Comparison of ENCODE assay signal across 8 mouse cellular contexts in the genomic region with DNA sequence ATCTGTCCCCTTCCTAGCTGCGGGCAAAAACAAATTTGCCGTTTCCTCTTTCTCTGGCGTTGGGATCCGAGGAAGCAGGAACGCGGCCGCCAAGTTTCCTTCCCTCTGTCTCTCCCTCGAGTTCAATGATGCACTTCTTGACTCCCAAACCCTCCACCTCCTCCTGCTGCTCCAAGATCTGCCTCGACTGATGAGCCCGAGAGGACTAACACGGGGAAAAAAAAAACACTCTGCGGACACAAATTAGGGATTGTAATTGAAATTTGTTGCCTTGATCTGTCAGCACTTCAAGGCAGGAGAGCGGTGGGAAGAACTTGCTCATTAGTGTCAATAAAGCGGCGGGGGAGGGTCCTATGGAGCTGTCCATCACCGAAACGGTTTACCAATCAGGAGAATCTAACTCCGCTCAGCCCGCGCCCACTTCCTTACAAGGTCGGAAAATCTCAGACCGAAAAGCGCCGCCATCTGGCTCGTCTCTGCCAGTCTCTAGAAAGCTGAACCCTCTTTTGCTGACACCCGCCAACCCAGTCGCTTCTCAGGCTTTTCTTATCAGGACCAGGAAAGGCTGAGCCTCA. TPM values are rescaled to one million over a fixed set of nuclear protein-coding genes. Genes with fewer than 3 reads are reported as not detected.
DNase-seq lines count a peak whose midpoint lies in the region; ATAC-seq lines count a peak whose summit lies in the region.

A gene (minus strand): TSS at position 300 of the 575 bp plus-strand sequence.

- H3K27me3 ChIP-seq in hindbrain, embryonic 16.5 days (replicated peaks; ENCODE audit: control insufficient read depth, insufficient read depth, low read length), result peaks cover 42% of the 10 kb centered on the region
- H3K27me3 ChIP-seq in liver, embryonic 15.5 days, result peaks cover 89% of the 10 kb centered on the region
- H3K27me3 ChIP-seq in neural tube, embryonic 12.5 days (replicated peaks), result peaks cover 82% of the 10 kb centered on the region

- peak; percentile 36 to 90 for DNase-seq in left cerebral cortex, postnatal 10 days (ENCODE audit: extremely low spot score in 1 of 2, low spot score in 2 of 2)
- DNase-seq in left cerebral cortex, adult 8-10 months (ENCODE audit: low spot score in 2 of 2), result no peak
- peak; percentile 59 to 66 for DNase-seq in cerebellum, postnatal 25 days
- peak; percentile 87 for DNase-seq in gastrocnemius, postnatal 14 days
- no peak for DNase-seq in layer of hippocampus, adult 11-12 months (ENCODE audit: low spot score)

- H3K4me1 ChIP-seq in hindbrain, embryonic 16.5 days (ENCODE audit: control insufficient read depth, insufficient read depth, low read depth, low read length), result peaks cover 14% of the 10 kb centered on the region
- H3K4me1 ChIP-seq in liver, embryonic 15.5 days (replicated peaks), result peaks cover 18% of the 10 kb centered on the region; the same call in 1 of the 2 replicates
- H3K4me1 ChIP-seq in neural tube, embryonic 12.5 days, result peaks cover 18% of the 10 kb centered on the region

- peak within 1 kb of the TSS; percentile 54 for H3K9ac ChIP-seq in hindbrain, embryonic 16.5 days (ENCODE audit: low read depth, low read length)
- H3K9ac ChIP-seq in liver, embryonic 15.5 days, result no peak within 1 kb of the TSS
- H3K9ac ChIP-seq in neural tube, embryonic 12.5 days, result peak within 1 kb of the TSS; percentile 56

- intact Hi-C loops in left cerebral cortex, postnatal 10 days (cut with DNase I), result loop anchor here (5.0 kb wide), 1 partner anchor 309 kb away; no protein-coding TSS in a partner anchor
- intact Hi-C loops in gastrocnemius, postnatal 14 days (cut with DNase I; ENCODE audit: low total_unique reads), result no loop called here

- H3K36me3 ChIP-seq in hindbrain, embryonic 16.5 days (ENCODE audit: control insufficient read depth, insufficient read depth, low read length), result no peaks in the 10 kb centered on the region
- no peaks in the 10 kb centered on the region for H3K36me3 ChIP-seq in liver, embryonic 15.5 days (replicated peaks)
- H3K36me3 ChIP-seq in neural tube, embryonic 12.5 days, result no peaks in the 10 kb centered on the region

- H3K4me2 ChIP-seq in hindbrain, embryonic 16.5 days (ENCODE audit: low read length), result peak within 1 kb of the TSS; percentile 70
- peak within 1 kb of the TSS; percentile 59 for H3K4me2 ChIP-seq in liver, embryonic 15.5 days
- H3K4me2 ChIP-seq in neural tube, embryonic 12.5 days (replicated peaks), result peak within 1 kb of the TSS; percentile 75

- peak within 1 kb of the TSS; percentile 39; the same call in 1 of the 2 replicates for H3K27ac ChIP-seq in hindbrain, embryonic 16.5 days (ENCODE audit: low read depth, low read length)
- H3K27ac ChIP-seq in liver, embryonic 15.5 days (replicated peaks), result no peak within 1 kb of the TSS
- H3K27ac ChIP-seq in neural tube, embryonic 12.5 days, result no peak within 1 kb of the TSS

- peak; percentile 83 for ATAC-seq in hindbrain, embryonic 16.5 days
- no peak for ATAC-seq in liver, embryonic 15.5 days (ENCODE audit: insufficient read depth)
- peak; percentile 81 for ATAC-seq in neural tube, embryonic 12.5 days (ENCODE audit: low FRiP score, low read depth)

- peak within 1 kb of the TSS; percentile 45 for H3K4me3 ChIP-seq in hindbrain, embryonic 16.5 days (ENCODE audit: low read length)
- H3K4me3 ChIP-seq in liver, embryonic 15.5 days (replicated peaks), result peak within 1 kb of the TSS; percentile 25
- H3K4me3 ChIP-seq in neural tube, embryonic 12.5 days, result peak within 1 kb of the TSS; percentile 42

- H3K9me3 ChIP-seq in hindbrain, embryonic 16.5 days (ENCODE audit: control insufficient read depth, low read length), result no peaks in the 10 kb centered on the region
- no peaks in the 10 kb centered on the region for H3K9me3 ChIP-seq in liver, embryonic 15.5 days (replicated peaks)
- no peaks in the 10 kb centered on the region for H3K9me3 ChIP-seq in neural tube, embryonic 12.5 days

- WGBS in hindbrain, embryonic 16.5 days, result under 1% methylated on average over 27 of the region's 27 CpGs
- WGBS in liver, embryonic 15.5 days (ENCODE audit: insufficient replicate concordance), result 1% methylated on average over 27 of the region's 27 CpGs
- 0% methylated on average over 27 of the region's 27 CpGs for WGBS in neural tube, embryonic 12.5 days

RNA-seq across cellular contexts. Expression of the gene that starts here (rescaled TPM):
- 1 to 10 TPM; 3.4 to 5.5 TPM for total RNA-seq in left cerebral cortex, postnatal 10 days (2021)
- total RNA-seq in left cerebral cortex, adult 8-10 months (2022), result 1 to 10 TPM; 1.8 to 2.4 (median 2.1) TPM
- total RNA-seq in gastrocnemius, postnatal 14 days (2021), result 1 to 10 TPM; 1.2 to 2.3 TPM
- 1.5 and 2.5 TPM in 2 replicates for polyA plus RNA-seq in hindbrain, embryonic 16.5 days (2015; fragmentation: Nextera tagmentation; extraction: Ambion mirVana)
- polyA plus RNA-seq in liver, embryonic 15.5 days (2015; fragmentation: Nextera tagmentation; extraction: Ambion mirVana), result 0.03 and 0.10 TPM in 2 replicates
- polyA plus RNA-seq in neural tube, embryonic 12.5 days (2016; fragmentation: Nextera tagmentation; extraction: Ambion mirVana), result 1.9 and 2.4 TPM in 2 replicates

Comparison
In these comparisons a context has a peak if more than half of its experiments do, and no peak if none do; other contexts are left out.
1. DNase-seq: peak in left cerebral cortex, postnatal 10 days (2 of 2), cerebellum, postnatal 25 days (2 of 2) and gastrocnemius, postnatal 14 days (single experiment); none in left cerebral cortex, adult 8-10 months (0 of 2) and layer of hippocampus, adult 11-12 months (single experiment).
2. Peak in every context shown above with its lines, with median percentiles within 50 percentile points of each other: H3K4me2 ChIP-seq and H3K4me3 ChIP-seq.